Mouse (Mus musculus): ENCODE measurements at regions not wholly inside any gene's neighbourhood (a gene's known extent, or its start where the extent isn't known, plus 50 kb on each side); places are given as distances from the start of the nearest gene placed in this dataset.
A peak's percentile ranks its signal among the peaks of the same experiment; 100 is the strongest.

DNA sequence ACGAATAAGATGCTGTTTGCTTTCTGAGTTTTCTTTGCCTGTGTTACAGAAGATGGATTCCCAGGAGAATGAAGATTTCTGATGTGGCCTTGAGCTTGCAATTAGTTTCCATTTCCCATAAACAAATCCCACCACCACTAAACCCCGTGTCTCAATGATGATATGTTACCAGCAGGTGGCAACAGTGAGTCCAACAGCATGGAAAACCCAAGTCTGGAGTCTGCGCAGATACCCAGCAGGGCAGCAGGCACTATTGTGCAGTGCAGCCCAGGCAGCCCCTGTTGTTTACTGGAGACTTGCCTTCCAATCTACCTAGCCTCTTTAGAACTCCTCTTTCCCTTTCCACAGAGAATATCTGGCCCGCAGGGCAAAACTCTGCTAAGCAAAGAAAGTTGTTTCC, 62.7 kb downstream of the Bmp2 start:
- ATAC-seq (ENCODE audit: low read depth): peak; percentile 34; the same call in 1 of the 2 replicates
- WGBS: 25% methylated on average over 4 of the region's 4 CpGs

DNA sequence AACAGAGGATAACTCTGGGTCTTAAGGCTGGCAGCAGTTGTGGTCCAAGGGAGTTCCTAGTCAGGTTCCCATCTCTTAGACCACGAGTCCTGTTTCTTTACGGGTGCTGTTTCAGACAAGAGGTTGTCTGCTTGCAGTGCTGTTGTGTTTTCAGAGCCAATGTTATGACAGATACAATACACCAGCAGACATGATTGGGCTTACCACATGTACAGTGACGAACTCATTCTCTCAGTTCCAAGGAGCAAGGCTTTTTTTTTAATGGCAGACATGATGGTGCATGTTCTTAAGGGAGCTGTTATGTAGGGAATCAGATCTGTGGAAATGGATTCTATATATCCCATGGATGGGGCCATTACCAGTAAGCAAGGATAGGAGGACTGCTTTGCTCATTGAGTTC, 63.3 kb downstream of the Bmp2 start:
- H3K36me3 ChIP-seq (ENCODE audit: control insufficient read depth, insufficient read depth, low read length): no peaks in the 10 kb centered on the region
- no peak overlapping the region for H3K4me2 ChIP-seq (ENCODE audit: low read depth, low read length)
- no peak overlapping the region for H3K9ac ChIP-seq (replicated peaks; ENCODE audit: low read depth, low read length)
- WGBS: 90% methylated on average over 3 of the region's 3 CpGs
- no peak overlapping the region for H3K27ac ChIP-seq (ENCODE audit: low read depth, low read length)
- H3K9me3 ChIP-seq (ENCODE audit: control insufficient read depth, low read length): no peaks in the 10 kb centered on the region
- H3K4me1 ChIP-seq (ENCODE audit: control insufficient read depth, insufficient read depth, low read length): no peaks in the 10 kb centered on the region
- H3K27me3 ChIP-seq (ENCODE audit: control insufficient read depth, insufficient read depth, low read length): no peaks in the 10 kb centered on the region
- H3K4me3 ChIP-seq (ENCODE audit: low read depth, low read length): no peak overlapping the region
- no peak for ATAC-seq (ENCODE audit: low read depth)

More for the DNA sequence above, 62.7 kb downstream of the Bmp2 start:
- Histone ChIP-seq H3K36me3 (ENCODE audit: control insufficient read depth, insufficient read depth, low read length) (no peaks in the 10 kb centered on the region), H3K9ac (replicated peaks; ENCODE audit: low read depth, low read length) (no peak overlapping the region), H3K4me2 (ENCODE audit: low read depth, low read length) (no peak overlapping the region), H3K4me3 (ENCODE audit: low read depth, low read length) (no peak overlapping the region), H3K9me3 (ENCODE audit: control insufficient read depth, low read length) (no peaks in the 10 kb centered on the region), H3K27ac (ENCODE audit: low read depth, low read length) (no peak overlapping the region), H3K4me1 (ENCODE audit: control insufficient read depth, insufficient read depth, low read length) (no peaks in the 10 kb centered on the region), H3K27me3 (ENCODE audit: control insufficient read depth, insufficient read depth, low read length) (no peaks in the 10 kb centered on the region)

DNA sequence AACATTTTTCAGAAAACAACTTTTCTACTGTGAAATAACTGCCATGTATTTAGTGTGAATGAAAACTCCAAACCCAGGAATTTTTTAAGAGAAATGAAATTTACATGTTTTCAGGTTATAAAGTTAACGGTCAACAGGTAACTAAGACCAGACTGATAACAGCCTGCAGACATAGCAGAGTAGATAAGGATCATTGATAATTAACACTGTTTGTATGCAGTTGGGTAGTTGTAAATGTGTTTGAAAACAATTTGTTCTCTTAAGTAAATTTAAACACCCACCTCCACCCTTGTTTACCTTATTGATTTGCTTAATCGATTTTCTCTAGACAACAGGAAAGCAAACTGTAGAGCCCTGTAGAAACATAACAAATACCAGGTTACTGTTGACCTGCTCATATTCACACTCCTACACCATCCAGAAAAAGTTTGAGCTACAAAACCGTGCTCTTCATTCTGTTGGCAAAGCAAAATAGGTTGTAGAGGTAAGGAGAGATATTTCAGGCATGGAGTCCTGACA, 65.4 kb downstream of the Bmp2 start:
- Histone ChIP-seq H3K4me3 (ENCODE audit: low read depth, low read length) (no peak overlapping the region), H3K27me3 (ENCODE audit: control insufficient read depth, insufficient read depth, low read length) (no peaks in the 10 kb centered on the region), H3K4me1 (ENCODE audit: control insufficient read depth, insufficient read depth, low read length) (no peaks in the 10 kb centered on the region), H3K36me3 (ENCODE audit: control insufficient read depth, insufficient read depth, low read length) (no peaks in the 10 kb centered on the region), H3K4me2 (ENCODE audit: low read depth, low read length) (no peak overlapping the region), H3K9ac (replicated peaks; ENCODE audit: low read depth, low read length) (no peak overlapping the region), H3K9me3 (ENCODE audit: control insufficient read depth, low read length) (no peaks in the 10 kb centered on the region), H3K27ac (ENCODE audit: low read depth, low read length) (no peak overlapping the region)
- no peak for ATAC-seq (ENCODE audit: low read depth)
- WGBS: 86% methylated on average over 3 of the region's 3 CpGs

DNA sequence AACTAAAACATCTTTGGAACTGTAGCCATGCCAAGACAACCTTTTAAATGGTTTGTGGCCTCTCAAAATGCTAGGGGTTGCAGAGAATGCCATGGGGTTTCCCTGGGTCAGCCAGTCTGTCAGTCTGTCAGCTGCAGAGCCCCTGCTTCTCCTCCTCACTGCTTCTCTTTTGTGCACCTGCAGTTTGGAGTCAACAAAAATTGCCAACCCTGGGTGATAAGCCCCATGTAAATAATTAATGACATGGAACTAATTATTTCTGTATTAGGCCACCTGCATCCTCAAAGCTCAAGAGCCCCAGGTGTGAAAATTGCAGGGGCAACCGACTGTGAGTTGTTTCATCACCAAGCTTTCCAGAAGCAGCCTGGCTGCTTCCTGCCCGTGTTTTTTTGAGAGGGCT, 70.6 kb downstream of the Bmp2 start:
- WGBS: 12% methylated on average over 2 of the region's 2 CpGs

DNA sequence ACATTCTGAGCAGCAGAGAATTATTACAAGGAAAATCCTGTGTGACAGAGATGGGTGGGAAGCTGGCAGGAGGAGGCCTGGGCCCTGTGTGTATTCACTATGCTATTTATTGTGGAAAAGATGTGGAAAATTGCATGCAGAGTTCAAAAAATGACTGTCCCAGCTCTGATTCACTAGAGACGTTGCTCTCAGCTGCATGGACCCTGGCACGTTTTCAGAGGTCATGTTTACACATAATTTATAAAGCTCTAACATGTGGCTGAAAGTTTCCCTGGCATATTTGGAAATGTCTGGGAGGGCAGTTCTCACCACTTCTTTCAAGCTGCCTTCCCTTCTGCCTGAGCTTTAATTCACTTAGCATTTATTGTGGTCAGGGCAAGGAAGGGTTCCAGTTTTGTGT, 73.6 kb downstream of the Bmp2 start:
- Histone ChIP-seq H3K9ac (replicated peaks; ENCODE audit: low read depth, low read length) (no peak overlapping the region), H3K36me3 (ENCODE audit: control insufficient read depth, insufficient read depth, low read length) (no peaks in the 10 kb centered on the region), H3K27ac (ENCODE audit: low read depth, low read length) (no peak overlapping the region), H3K4me3 (ENCODE audit: low read depth, low read length) (no peak overlapping the region), H3K4me1 (ENCODE audit: control insufficient read depth, insufficient read depth, low read length) (no peaks in the 10 kb centered on the region), H3K9me3 (ENCODE audit: control insufficient read depth, low read length) (no peaks in the 10 kb centered on the region), H3K4me2 (ENCODE audit: low read depth, low read length) (no peak overlapping the region), H3K27me3 (ENCODE audit: control insufficient read depth, insufficient read depth, low read length) (no peaks in the 10 kb centered on the region)
- WGBS: 50% methylated on average over 2 of the region's 2 CpGs
- no peak for ATAC-seq (ENCODE audit: low read depth)

More for the DNA sequence above, 70.6 kb downstream of the Bmp2 start:
- peak; percentile 41; the same call in 1 of the 2 replicates for ATAC-seq (ENCODE audit: low read depth)
- no peak overlapping the region for H3K9ac ChIP-seq (replicated peaks; ENCODE audit: low read depth, low read length)
- H3K4me3 ChIP-seq (ENCODE audit: low read depth, low read length): no peak overlapping the region
- H3K4me2 ChIP-seq (ENCODE audit: low read depth, low read length): no peak overlapping the region
- H3K27me3 ChIP-seq (ENCODE audit: control insufficient read depth, insufficient read depth, low read length): no peaks in the 10 kb centered on the region
- no peaks in the 10 kb centered on the region for H3K4me1 ChIP-seq (ENCODE audit: control insufficient read depth, insufficient read depth, low read length)
- H3K36me3 ChIP-seq (ENCODE audit: control insufficient read depth, insufficient read depth, low read length): no peaks in the 10 kb centered on the region
- no peak overlapping the region for H3K27ac ChIP-seq (ENCODE audit: low read depth, low read length)
- H3K9me3 ChIP-seq (ENCODE audit: control insufficient read depth, low read length): no peaks in the 10 kb centered on the region

DNA sequence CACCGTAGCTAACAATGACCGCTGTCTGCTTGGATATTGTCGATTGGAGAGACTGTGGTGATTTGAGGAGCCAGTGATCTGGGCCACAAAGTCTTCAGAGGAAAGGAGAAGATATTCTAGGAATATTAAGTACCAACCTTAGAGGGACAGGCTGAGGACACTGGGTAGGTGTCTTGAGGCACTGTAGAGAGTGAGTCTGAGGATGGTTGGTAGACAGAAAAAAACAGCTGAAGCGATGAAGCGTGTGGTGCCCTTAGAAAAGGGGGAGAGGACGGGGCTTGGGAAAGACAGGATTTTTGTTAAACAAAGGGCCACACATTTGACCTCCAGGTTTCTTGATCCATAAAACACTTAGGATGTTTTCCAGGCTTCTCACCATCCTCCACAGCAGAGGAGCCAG, 76.9 kb downstream of the Bmp2 start:
- no peak overlapping the region for H3K4me3 ChIP-seq (ENCODE audit: low read depth, low read length)
- ATAC-seq (ENCODE audit: low read depth): no peak
- no peak overlapping the region for H3K27ac ChIP-seq (ENCODE audit: low read depth, low read length)
- H3K9me3 ChIP-seq (ENCODE audit: control insufficient read depth, low read length): no peaks in the 10 kb centered on the region
- no peak overlapping the region for H3K9ac ChIP-seq (replicated peaks; ENCODE audit: low read depth, low read length)
- H3K4me1 ChIP-seq (ENCODE audit: control insufficient read depth, insufficient read depth, low read length): no peaks in the 10 kb centered on the region
- 82% methylated on average over 6 of the region's 6 CpGs for WGBS
- H3K4me2 ChIP-seq (ENCODE audit: low read depth, low read length): no peak overlapping the region
- H3K27me3 ChIP-seq (ENCODE audit: control insufficient read depth, insufficient read depth, low read length): no peaks in the 10 kb centered on the region
- no peaks in the 10 kb centered on the region for H3K36me3 ChIP-seq (ENCODE audit: control insufficient read depth, insufficient read depth, low read length)

DNA sequence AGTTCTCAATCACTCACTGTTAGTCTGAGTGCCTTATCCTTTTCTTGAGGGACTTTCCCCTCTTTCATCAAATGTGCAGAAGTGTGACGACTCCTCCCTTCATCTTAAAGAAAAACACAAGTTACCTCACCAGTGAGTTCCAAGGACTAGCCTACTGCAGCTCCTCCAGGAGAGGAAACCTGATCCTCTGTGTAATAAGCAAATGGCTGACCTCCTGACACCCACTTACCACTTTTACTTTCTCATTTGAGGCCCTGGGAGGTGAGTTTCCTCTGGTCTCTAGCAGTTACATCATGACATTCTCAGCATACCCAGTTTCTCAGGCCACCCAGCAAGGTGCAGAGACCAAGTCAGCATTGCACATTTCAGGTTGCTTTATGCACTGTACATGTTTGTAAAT, 83.5 kb downstream of the Bmp2 start:
- H3K36me3 ChIP-seq (ENCODE audit: control insufficient read depth, insufficient read depth, low read length): no peaks in the 10 kb centered on the region
- WGBS: 26% methylated on average over 1 of the region's 1 CpGs

DNA sequence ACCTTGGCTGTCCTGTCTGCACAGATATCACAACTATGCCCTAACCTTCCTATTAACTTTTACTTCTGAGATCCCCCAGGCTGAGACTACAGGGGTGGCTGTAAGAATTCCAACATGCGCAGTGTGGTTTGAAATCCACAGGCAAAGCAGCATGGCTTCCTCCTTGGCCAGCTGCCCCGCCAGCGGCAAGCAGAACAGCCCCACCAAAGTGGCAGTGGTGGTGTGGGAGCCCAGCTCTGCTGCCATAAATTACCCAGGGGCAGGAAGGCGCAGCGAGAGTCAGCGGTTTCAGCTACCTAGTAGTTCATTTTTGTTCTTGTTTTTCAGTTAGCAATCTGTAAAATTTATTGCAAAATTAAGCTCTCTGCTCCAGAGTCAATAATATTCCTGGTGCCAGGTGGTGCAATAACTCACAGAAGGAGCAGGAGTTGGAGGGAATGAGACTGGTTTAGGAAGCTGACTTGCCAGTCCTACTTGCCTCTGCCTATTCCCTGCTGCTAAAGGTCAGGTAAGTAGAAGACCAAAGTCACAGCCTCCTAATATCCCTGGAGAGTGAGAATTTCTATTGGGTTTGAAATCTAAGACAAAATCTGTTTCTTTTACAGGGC, 98.0 kb downstream of the Bmp2 start:
- Histone ChIP-seq H3K4me1 (ENCODE audit: control insufficient read depth, insufficient read depth, low read length) (no peaks in the 10 kb centered on the region), H3K27ac (ENCODE audit: low read depth, low read length) (no peak overlapping the region), H3K36me3 (ENCODE audit: control insufficient read depth, insufficient read depth, low read length) (no peaks in the 10 kb centered on the region), H3K9ac (replicated peaks; ENCODE audit: low read depth, low read length) (no peak overlapping the region), H3K4me2 (ENCODE audit: low read depth, low read length) (no peak overlapping the region), H3K27me3 (ENCODE audit: control insufficient read depth, insufficient read depth, low read length) (no peaks in the 10 kb centered on the region), H3K9me3 (ENCODE audit: control insufficient read depth, low read length) (no peaks in the 10 kb centered on the region), H3K4me3 (ENCODE audit: low read depth, low read length) (no peak overlapping the region)
- WGBS: 67% methylated on average over 6 of the region's 6 CpGs
- ATAC-seq (ENCODE audit: low read depth): no peak

More for the DNA sequence above, 83.5 kb downstream of the Bmp2 start:
- no peak overlapping the region for H3K4me3 ChIP-seq (ENCODE audit: low read depth, low read length)
- no peaks in the 10 kb centered on the region for H3K4me1 ChIP-seq (ENCODE audit: control insufficient read depth, insufficient read depth, low read length)
- H3K27ac ChIP-seq (ENCODE audit: low read depth, low read length): no peak overlapping the region
- no peak overlapping the region for H3K4me2 ChIP-seq (ENCODE audit: low read depth, low read length)
- H3K27me3 ChIP-seq (ENCODE audit: control insufficient read depth, insufficient read depth, low read length): no peaks in the 10 kb centered on the region
- no peak for ATAC-seq (ENCODE audit: low read depth)
- H3K9me3 ChIP-seq (ENCODE audit: control insufficient read depth, low read length): no peaks in the 10 kb centered on the region
- H3K9ac ChIP-seq (replicated peaks; ENCODE audit: low read depth, low read length): no peak overlapping the region

DNA sequence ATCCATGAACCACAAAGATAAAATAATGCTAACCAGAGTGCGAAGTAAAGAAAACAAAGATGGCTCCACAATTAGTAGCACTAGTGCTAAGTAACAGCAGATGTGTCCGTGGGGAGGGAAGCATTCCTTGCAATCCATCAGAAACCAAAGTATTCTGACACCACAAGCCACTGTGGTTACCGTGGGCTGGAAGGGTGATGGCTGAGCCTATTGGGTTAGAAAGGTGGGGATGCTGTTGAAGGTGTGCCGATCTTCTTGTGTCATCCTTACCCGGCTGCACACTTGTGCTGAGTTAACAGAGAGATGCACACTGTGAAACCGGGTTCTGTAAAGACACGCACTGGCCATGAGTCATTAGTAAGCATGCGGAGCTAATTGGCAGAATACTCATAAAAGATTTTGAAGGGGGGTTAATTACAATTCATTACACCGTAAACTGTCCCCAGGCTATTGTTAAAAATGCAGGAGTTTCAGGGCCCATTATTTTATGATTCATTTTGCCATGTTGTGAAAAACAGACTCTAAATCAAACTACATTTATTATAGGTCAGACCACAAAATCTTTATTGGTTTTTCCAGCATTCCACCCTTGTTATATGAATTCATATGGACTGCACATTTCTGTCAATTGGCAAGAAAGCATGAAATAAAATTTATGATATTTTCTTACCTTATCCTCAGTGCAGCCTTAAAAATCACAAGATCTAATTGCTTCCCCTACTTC, 114.5 kb downstream of the Bmp2 start:
- H3K4me3 ChIP-seq (ENCODE audit: low read depth, low read length): no peak overlapping the region

More for the DNA sequence above, 114.5 kb downstream of the Bmp2 start:
- H3K36me3 ChIP-seq (ENCODE audit: control insufficient read depth, insufficient read depth, low read length): no peaks in the 10 kb centered on the region
- peak; percentile 81; the same call in 1 of the 2 replicates for ATAC-seq (ENCODE audit: low read depth)
- H3K4me2 ChIP-seq (ENCODE audit: low read depth, low read length): no peak overlapping the region
- no peaks in the 10 kb centered on the region for H3K27me3 ChIP-seq (ENCODE audit: control insufficient read depth, insufficient read depth, low read length)
- 57% methylated on average over 9 of the region's 9 CpGs for WGBS
- H3K27ac ChIP-seq (ENCODE audit: low read depth, low read length): no peak overlapping the region
- no peak overlapping the region for H3K9ac ChIP-seq (replicated peaks; ENCODE audit: low read depth, low read length)
- no peaks in the 10 kb centered on the region for H3K9me3 ChIP-seq (ENCODE audit: control insufficient read depth, low read length)
- no peaks in the 10 kb centered on the region for H3K4me1 ChIP-seq (ENCODE audit: control insufficient read depth, insufficient read depth, low read length)
